Mouse (Mus musculus) gastrocnemius, adult 8-10 months (tissue): ENCODE data around the gene Dapk2. TPM values are rescaled to one million over a fixed set of nuclear protein-coding genes. Genes with fewer than 3 reads are reported as not detected.

Experiments used
- DNase-seq, 2 experiments: peaks; one replicate each; pipeline ENCODE4 v3.0.0; 2022; ENCODE audit warnings: low spot score in 2 of 2
- total RNA-seq, 4 experiments: library from RNA; stranded (reverse); gene quantifications; 2 replicates each; pipeline ENCODE4 v1.2.4; 2022

Gene Dapk2
- total RNA-seq, 4 experiments from 2014 or later = 28.1 to 36.2 (median 34.1) TPM

DNA sequence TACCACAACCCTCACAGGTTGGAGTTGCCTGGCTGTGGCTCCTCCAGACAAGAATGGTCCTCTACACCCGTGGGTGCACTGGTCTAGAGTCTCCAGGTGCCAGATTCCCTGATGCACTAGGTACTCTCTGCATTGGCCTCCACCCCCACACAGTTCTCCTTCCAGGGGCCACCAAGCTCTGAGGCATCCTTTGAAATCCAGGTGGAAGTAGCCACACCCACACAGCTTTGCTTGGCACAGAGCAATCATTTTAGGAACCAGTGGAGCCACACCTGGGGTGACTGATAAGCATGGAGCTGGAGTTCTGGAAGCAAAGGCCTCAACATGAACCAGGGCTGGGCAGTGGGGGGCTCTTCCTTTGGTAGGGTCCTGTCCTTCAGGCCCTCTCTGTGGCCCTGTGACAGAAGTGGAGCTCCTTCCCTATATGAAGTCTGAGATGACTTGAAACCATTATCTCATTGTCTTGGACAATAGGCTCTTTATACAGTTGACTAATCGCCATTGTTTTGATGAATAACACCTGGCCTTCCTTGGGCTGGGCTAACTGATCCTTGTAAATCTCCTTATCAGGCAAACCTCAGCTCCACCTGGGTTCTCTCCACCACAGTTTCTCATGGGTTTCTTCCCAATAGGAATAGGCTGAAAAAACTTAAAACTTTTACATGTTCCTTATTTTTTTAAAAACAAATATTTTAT, 70.6 kb downstream of the Dapk2 start:
- no peak for DNase-seq

DNA sequence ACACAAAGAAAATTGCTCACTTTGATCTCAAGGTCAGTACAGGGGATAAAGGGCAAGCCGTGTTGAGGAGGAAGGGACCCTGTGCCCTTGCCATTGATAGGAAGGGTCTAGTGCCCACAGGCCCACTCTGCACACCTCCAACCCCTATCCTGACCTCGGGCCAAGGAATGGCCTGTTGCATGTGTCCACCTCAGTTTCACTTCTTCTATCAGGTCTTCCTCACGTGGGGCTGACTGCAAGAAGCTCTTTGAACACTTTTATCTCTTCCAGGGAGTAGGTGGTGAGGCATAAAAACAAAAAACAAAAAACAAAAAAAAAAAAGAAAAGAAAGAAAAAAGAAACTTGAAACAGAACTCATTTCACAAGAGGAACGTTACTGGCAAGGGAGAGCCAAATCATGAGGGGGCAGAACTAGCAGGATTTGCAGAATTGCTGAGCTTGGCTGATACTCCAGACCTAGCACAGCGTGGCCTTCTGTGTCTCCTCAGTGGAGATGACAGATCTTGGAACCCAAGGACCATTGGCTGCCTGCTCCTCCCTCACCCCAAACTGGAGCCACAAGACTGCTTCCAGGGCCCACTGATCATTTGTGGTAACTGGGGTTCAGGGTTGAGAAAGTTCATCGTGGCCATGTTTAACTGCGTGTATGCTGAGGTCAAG, 73.9 kb downstream of the Dapk2 start:
- no peak for DNase-seq

DNA sequence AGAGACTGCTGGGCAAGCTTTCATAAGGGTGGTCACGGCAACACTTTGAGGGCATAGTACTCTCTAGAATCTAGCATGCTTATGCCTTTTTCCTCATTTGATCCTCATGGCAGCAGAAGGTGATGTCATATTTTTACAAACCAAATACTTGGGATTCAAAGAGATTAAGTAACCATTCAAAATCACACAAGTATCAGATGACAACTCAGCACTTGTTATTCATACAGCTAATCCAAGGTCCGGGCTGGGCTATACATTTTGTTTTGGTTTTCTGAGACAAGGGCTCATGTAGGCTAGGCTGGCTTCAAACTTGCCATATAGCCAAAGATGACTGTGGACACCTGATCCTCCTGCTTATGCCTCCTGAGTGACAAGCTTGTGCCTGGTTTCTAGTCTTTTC, 78.6 kb downstream of the Dapk2 start:
- DNase-seq = no peak

DNA sequence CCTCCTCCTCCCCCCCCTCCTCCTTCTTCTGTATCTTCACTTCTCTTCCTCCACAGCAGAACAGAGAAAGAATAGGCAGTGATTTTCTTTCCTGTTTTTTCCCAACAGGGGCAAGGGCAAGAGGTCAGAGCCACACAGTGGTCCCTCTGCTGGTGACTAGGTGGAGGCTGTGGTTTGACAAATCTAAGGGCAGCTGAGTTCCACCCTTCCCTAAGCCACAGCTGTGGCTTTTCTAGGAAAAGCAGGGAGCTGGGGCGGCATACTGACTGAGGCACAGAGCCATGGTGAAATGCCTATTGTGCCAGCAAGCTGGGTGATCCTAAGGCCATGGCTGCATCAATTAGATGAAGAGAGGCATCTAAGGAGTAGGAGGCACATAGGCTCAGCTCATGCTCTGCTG, 79.7 kb downstream of the Dapk2 start:
- no peak for DNase-seq

- no peak for DNase-seq
Measured at GRCm38 (mm10) chr9:66239173-66239572, 81.2 kb downstream of the Dapk2 start.

GRCm38 (mm10) chr9:66239691-66240090, 81.7 kb downstream of the Dapk2 start:
- no peak for DNase-seq

DNA sequence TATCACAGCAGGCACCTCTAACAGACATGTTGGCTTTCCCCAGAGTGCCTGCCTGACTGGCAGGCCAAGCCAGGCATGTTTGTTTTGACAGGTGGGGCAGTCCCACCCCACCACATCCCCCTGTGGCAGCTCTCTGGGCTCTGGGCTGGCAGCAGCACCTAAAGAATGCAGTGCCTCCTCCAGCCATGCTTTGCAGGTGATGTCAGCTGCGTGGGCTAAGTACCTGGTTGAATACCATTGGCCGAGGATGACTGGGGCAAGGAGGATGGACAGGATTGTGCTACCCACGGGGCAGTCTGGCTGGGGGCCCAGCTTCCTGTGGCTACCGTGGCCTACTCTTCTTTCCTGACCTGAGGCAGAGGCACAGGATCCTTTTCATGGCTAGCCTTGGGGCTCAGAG, 82.5 kb downstream of the Dapk2 start:
- DNase-seq = peak; percentile 53 to 72

DNA sequence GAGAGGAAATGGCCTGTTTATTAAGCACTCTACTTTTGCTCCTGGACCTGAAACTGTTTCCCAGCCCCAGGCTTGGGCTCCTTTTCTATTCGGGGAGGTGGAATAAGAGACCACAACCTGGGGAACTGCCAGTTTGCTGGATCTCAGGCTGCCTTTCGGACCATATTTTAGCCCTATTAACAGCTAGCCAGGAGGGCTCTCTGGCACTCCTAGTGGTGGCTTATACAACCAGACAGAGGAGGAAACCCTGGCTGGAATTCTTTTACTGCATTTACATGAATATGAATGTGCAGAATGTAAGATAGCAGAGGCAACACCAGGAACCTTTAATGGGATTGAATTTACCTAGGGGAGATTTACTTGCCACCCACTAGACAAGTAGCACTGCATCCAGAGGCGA, 83.0 kb downstream of the Dapk2 start:
- DNase-seq = peak; percentile 48 to 65

DNA sequence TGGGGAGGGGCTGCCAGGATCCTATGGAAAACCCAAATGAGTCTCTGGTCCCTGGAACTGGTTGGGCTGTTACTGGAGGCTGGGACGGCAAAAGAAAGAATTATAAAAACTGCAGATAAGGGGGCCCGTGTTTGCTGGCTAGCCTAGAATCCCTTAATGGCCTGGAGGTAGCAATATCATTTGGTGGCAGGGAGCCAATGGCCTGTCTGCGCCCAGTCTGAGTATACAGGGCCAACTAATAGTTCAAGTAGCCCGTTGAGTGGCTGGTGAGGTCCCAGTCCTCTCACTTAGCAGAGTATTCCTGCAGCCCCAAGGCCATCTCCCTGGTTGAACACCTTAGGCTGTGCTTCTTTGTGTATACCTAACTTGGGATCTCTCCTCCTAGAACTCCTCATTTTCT, 83.7 kb downstream of the Dapk2 start:
- DNase-seq = peak in 1 of 2 experiments; percentile 55

GRCm38 (mm10) chr9:66243240-66243639, 85.2 kb downstream of the Dapk2 start:
- DNase-seq = peak in 1 of 2 experiments; percentile 52

- DNase-seq = no peak
Measured at GRCm38 (mm10) chr9:66244079-66244478, 86.1 kb downstream of the Dapk2 start.

DNA sequence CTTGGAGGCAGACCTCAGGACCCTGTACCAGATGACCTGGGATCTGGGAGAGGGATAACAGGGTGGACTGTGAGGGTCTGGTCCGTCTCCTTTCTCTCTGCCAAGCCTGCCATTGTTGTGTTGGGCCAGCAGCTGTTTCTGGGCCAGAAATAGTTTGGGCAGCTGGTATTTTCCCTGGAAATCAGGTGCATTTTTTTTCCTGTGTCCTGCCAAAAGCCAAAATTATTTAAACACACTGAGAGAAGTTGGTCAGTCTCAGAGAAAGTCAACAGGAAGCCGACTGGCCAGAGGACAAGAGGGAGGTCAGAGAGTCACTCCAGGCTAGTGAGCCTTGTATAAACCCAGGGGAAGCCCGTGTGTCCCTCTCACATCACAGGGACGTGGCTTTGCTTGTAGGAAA, 87.7 kb downstream of the Dapk2 start:
- no peak for DNase-seq

DNA sequence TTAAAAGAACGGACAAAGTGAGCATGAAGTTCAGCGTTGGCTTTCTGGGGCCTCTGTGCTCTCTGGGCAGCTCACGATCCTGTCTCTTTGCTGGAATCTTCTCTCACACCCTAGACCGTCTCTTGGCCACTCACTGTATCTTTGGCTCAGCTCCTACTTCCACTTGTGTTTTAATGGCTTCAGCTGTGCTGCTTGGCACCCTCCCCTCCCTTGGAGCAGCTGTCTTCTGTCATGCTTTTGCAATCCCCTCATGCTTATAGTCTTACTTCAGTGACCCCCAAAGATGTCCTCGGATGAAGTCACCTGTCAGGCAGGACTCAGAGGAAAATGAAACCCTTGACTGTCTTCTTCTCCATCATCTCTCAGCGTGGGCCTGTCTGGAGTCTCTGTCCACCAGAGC, 91.3 kb downstream of the Dapk2 start:
- DNase-seq = peak; percentile 57 to 76

DNA sequence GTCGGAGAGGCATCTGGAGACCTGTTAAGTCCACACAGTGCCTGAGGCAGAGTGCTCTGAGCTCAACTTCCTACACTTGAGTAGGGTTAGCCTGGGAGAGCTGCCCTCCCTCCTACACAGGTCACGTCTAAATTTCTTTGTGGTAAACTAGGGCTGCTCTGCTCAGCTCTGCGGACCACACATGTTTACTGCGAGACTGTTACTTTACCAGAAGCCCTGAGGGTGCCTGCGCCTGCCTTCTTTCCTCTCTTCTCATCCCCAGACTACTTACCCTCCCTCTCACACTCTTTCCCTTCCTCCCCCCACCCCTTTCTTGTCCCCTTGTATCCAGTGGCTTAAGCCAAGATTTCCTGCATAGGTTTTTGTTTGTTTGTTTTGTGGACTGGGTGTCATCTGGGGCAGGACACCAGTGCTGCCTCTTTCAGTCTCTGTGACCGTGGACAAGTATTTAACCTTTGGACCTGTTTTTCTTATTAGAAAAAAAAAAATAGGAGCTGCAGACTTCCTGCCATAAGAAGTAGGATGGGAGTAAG, 93.2 kb downstream of the Dapk2 start:
- no peak for DNase-seq

GRCm38 (mm10) chr9:66261741-66262140, 103.7 kb downstream of the Dapk2 start:
- DNase-seq = no peak

DNA sequence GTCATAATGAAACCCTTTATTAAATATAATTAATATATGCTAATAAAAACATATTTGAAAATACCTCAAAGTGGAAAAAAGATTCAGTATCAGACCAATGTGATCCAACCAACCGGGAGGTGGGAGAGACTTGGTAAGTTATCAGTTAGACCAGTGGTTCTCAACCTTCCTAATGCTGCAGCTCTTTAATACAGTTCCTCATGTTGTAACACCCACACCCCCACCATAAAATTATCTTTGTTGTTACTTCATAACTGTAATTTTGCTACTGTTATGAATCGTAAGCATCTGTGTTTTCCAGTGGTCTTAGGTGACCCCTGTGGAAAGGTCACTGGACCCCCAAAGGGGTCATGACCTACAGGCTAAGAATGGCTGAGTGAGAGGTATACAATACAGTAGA, 105.7 kb downstream of the Dapk2 start:
- DNase-seq = no peak

- DNase-seq = no peak
Measured at GRCm38 (mm10) chr9:66265645-66266044, 107.6 kb downstream of the Dapk2 start.

DNA sequence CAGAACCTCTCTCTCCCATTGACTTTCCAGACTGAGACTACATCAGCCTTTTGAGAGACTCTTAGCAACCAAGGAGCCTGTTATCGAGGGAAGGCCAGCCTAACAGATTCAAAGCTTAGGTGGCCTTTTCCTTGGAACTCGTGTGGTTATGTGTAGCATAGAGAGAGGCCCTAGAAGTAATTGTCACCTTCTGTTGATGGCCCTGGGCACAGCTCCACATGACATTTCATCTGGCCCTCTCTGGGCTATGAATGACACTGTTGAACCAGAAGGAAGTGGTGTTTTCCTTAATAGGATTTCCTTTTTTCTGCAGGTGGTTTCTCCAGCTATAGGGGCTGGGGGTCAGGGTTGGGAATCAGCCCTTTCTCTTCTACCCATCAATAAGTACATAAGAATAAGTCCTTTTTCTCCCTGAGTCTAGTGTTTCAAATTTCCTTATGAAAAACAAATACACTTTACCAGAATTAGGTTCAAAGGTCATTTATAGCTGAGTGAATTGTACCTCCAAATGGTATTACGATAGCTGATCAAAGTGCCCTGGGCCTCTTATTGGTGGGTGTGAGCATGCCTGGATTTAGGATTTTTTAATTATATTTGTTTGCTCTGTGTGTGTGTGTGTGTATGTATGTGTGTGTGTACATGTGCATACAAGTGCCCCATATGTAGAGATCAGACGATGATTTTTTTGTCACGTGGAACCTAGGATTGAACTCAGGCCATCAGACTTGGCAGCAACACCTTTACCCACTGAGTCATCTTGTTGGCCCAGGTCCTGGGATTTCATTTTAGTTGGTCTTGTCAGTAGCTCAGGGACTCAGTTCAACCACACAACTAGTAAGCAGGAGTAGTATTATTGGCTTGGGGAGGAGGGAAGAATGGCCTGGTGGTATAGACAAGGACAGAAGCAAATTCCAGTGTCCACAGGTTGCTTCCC, 108.5 kb downstream of the Dapk2 start:
- DNase-seq = no peak

DNA sequence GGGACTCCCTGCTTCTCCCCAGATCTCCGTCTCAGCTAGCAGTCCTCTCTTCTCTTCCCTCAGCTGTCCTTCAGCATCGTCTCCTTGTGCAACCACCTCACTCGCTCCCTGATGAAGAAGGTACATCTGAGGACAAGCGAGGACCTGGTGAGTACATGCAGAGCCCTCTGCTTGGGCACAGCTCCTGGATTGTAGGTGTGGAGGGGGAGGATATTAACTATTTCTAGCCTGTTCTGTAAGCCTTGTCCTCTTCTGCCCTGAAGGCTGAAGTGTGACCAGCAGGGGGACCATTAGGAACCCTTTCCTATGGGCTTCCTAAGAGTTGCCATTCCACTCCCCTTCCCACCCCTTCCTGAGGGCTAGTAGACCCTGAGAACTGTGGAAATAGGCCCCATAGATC, 110.8 kb downstream of the Dapk2 start:
- peak in 1 of 2 experiments; percentile 52 for DNase-seq

DNA sequence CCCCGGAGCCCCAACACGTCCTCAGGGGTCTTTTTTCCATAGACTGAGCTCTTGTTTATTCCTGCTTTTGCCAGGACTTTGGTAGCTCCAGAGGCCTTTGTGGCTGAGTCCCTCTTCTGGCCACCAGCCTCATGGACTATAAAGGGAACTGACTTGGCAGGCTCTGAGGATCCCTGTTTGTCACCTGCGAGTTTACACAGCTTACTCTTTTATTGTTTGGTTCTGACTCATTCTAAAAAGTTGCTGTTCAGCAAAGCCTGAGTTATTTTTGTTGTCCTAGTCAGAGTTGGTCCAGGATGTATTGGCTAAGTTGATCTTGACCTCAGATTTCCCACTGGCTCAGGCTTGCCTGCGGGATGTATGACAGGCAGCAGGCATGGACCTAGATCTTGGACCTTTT, 112.0 kb downstream of the Dapk2 start:
- peak in 1 of 2 experiments; percentile 44 for DNase-seq

DNA sequence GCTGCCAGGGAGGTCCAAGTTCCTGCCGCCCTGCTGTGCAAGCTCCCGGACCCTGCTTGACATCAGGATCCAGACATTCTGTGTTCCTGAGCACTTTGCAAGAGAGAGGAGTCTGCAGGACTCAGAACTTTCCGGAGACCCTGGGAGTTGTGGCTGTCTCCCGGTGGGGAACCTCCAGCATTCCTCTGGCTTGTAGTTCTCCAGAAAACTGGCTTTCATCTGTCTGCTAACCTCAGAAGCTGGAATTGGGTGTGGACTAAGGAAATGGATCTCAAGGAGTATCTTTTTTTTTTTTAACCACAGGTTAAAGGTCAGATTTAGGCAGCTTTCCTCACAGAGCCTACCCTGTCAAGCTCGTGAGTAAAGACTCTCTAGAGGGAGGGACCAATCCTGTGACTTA, 113.7 kb downstream of the Dapk2 start:
- DNase-seq = no peak

DNA sequence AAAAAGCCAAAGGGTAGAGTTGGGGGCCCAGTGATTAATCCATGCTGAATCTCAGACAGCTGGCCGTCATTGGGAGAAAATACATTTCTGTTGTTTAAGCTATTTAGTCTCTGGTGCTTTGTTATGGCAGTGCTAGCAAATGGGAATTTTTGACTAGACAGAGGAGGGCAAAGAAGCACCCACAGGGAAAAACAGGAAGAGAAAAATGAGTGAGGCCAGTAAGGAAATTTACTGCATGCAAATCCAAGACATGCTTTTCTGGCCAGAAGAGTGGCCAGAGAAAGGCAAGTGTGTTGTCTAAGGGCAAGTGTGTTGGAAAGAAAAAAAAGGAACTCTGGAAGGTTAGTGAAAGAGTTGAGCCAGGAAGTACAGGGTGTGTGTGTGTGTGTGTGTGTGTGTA, 115.6 kb downstream of the Dapk2 start:
- DNase-seq = no peak
